Comparison of ENCODE assay signal across 10 mouse cellular contexts in the genomic region with DNA sequence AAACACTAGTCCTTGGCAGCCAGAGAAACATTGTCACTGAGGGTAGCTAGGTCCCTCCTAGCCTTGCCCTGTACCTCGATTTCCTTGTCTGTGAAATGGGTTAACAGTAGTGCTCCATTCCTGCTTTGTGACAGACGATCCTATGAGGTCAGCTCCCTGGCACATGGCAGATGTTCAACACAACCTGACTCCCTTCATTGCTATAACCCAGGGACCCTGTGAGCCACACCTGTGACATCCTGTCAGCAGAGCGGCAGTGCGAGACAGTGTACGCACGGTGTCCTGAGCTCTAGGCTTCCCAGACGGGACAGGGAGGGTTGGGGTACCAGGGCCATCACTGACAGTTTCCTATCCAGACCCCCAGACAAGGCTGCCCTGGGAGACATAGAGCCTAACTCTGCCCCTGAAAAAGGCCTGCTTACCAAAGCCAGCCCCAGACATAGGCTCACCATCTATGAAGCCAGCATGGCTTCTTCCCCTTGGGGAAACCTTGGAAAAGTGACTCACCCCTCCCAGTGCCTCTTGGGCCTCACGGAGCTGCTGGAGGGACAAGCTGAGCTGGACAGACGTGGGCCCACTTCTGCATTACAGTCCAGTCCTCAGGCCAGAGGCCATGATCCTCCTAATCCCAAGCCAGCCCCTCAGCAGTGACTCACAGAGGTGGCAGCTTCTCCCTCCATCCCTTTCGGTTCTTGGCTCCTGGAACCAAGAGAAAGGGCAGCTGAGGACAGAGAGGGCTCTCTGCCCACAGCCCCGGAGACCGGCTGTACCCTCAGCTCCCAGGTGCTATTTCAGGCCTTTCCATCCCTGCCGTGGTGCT.
DNase-seq lines count a peak whose midpoint lies in the region; ATAC-seq lines count a peak whose summit lies in the region.
"Had no signal": no experiment of that assay in that cellular context is flagged by ENCODE, and none has a peak within 500 bp of the region (broad histone marks: within the 10 kb centered on the region; RNA-seq: fewer than 3 reads in every experiment).

No protein-coding gene starts in this region.

- peak; percentile 11 for DNase-seq in adrenal gland, adult 8-10 months
- DNase-seq in adrenal gland, postnatal 4 days (ENCODE audit: low spot score in 2 of 2): no peak
- peak; percentile 28 for DNase-seq in testis, postnatal 14 days (ENCODE audit: low spot score)
- no peak for DNase-seq in testis, postnatal 10 days (ENCODE audit: low spot score)
- peak; percentile 84 for DNase-seq in gastrocnemius, postnatal 25 days
- no peak for DNase-seq in kidney, postnatal 4 days
- no peak for DNase-seq in ovary, postnatal 36 days (ENCODE audit: low spot score)
- DNase-seq: liver; lung, postnatal 10 days had no signal

- ATAC-seq in frontal cortex, adult (ENCODE audit: low TSS enrichment): no peak

Comparison
In these comparisons a context has a peak if more than half of its experiments do, and no peak if none do; other contexts are left out.
1. DNase-seq: peak in adrenal gland, adult 8-10 months (single experiment), testis, postnatal 14 days (single experiment) and gastrocnemius, postnatal 25 days (single experiment); none in adrenal gland, postnatal 4 days (0 of 2), testis, postnatal 10 days (single experiment), kidney, postnatal 4 days (0 of 2) and ovary, postnatal 36 days (single experiment).